Mouse (Mus musculus) Muller cell, postnatal 12 days (primary cell): ENCODE results near the gene Scn2b.

Source experiments
- DNase-seq: peaks from one replicate; pipeline ENCODE4 v3.0.0-alpha.2; 2015; ENCODE audit errors: inconsistent ontology term

The Scn2b gene

DNA sequence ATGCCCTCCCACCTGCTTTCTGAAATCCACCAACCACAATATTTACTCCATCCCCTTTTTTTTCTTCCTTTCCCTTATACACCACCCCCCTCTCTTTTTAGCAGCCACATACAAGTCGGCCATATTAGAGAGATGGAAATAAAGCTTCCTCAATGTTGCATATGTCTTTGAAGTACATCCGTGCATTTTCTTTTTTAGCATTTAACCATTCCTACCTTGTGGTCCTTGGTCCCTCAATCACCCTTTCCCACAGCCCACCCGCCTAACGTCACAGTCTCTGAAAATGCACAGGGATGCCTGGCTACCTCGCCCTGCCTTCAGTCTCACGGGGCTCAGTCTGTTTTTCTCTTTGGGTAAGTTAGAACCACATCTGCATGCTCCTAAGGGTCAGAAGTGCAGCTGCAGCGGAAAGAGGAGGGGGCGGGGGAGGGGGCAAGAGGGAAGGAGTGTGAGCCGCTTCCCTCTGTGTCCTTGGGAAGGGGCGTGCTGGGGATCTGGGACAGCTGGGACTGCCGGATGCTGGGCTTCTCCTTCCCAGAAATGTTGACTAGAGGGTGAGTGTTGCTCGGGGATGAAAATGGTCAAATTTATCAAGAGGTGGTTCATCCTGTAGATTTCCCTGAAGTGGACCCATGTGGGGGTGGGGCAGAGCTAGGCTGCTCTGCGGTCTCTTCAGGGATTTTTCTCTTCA lies at the start of gene Scn2b:
Gene Scn2b, plus strand, starts transcription at position 42 of the 691 bp plus-strand sequence.
- DNase-seq, result no peak

DNA sequence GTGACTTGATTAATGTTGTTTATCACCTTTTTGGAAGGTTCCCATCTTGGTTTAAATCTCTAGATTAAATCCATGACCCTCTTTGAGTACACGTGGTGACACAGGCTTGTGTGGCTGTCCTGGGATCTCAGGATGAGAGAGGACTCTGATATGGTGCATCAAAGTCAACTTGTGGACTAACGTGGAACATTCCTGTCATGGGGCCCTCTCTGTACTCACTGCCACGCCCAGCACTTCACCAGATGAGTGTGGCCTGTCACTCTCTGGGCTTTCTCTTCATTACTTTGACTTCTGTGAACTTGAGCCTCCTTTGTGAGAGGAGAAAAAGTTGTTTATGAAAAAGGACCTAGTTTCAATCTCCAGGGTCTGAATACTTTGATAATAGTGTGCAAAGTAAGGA lies 45.8 kb upstream of the Scn2b start:
- no peak for DNase-seq

DNA sequence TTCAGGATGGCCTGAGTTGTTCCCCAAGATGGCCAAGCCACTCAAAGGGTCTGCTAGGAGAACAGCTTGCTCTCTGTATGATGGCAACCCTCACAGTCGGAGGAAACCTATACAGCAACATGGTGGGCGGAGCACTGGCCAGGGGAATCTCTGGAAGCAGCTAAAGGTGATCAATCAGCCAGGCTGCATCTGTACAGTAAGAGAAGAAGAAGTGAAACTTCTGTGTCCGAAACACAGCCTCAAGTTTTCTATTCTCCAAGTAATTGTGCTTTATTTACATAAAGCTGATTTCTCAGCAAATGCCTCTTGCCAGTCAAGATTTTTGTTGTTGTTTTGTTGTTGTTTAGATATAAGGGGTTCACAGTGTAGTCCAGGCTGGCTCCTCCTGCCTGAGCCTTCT lies 39.7 kb upstream of the Scn2b start:
- DNase-seq, result no peak

DNA sequence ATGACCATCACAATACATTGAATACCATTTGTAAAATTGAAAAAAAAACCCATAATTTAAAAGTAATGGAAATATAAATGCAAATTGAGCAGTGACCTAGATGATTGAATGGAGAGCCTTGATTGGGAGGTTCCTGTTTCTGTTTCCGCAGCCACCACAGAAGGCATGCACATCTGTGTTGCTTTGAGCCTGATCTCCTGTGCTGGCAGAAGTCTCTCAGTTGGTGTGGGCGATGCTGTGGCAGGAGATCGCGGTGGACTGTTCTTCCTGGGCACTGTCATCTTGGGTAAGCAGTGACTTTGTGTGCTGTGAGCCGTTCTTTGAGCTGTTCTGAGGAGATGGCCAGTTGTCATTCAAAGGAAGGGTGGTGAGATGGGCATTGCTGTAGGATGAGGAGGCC lies 38.6 kb upstream of the Scn2b start, which contains the start of gene Jaml:
Gene Jaml, plus strand, starts transcription at position 173 of the 400 bp plus-strand sequence.
- DNase-seq, result no peak

DNA sequence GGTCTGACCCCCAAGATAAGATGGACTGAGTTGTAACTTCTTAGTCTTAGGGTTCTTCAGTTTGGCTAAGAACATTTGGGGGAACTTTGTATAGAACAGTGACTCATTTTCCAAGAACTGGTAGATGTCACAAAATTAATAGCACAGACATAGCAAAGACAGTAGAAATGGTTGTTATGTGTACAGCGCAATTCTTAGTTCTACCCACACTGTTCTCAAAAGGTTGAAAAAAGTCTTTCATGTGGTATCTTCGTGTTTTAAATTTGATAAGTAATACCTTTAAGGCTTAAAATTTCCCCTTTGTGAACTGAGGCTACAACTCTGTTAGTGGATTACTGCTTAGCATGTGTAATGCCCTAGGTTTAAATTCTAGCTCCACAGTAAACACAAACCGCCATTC lies 34.5 kb upstream of the Scn2b start:
- no peak for DNase-seq

DNA sequence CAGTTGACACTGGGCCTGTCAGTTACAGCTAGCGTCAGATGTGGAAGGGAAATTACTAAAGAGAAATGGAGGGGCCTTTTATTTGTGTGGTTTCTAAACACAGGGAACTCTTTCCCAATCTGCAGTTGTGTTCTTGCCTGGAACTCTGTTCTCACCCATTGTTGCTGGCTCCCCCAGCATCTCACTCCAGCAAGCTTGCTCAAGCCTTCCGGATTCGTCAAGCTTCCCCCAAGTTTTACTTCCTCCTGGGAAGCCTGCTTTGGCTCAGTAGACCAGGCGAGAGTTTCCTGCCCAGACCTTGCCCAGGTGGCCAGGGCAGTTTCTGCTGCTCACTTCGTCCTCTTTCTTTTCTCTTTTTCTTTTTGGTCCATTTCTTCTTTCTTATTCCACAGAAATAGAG lies 33.0 kb upstream of the Scn2b start:
- no peak for DNase-seq

DNA sequence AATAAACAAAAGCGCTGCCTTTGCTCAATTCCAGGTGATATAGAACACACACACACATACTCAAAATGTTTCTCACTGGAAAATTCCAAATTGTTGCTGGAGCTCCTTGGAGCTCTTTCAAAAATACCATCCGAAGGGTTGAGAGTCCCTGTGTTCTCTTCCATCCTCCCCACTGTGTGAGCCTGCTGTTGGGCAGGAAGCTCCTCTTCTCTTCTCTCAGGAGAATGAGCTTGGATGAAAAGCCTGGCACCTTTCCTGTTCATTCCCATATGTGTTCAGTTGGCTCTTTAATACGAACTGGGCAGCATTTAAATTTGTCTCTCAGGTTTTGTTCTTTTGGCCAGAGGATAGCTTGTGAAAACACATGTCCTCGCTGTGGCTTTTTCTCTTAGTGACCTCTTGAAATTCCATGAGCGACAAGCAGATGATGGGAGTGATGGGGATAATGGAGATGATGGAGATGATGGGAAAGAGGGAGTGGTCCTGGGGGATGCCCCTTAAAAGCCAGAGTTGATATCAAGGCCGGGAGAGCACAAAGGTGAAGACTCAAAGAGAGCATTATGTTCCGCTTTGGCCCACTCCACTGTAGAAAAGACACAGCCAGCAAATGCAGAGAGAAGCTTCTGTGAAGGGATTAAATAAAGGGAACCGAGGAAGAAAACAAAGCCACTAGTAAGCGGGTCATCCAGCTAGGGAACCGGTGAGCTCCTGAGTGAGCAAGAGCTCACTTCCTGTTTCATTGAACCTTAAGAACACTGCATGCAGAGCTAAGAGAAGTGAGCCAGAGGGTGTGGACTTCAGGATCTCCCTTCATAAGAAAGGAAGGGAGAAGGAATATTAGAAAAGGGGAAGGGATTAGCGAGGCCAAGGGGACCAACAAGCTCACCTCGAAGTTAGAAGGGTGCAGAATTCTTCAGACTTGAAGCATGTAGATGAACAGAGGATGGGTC lies 31.6 kb upstream of the Scn2b start:
- no peak for DNase-seq

DNA sequence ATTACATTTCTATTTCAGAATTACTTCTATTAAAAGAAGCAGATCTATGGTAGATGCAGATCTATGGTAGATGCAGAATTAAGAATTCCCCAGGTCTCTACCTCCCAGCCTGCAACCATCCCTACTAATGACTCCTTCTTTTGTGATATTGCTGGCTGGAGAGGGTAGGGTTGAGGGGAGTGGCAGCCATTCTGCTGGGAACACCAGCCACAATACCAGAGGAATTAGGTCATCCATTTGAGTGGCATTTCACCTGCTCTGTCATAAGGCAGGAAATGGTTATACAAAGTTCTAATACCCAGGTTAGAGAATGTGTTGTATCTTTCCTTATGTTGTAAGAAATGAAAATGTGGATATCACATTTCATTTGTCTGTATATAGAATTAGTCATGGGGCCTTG lies 29.5 kb upstream of the Scn2b start:
- DNase-seq, result no peak

DNA sequence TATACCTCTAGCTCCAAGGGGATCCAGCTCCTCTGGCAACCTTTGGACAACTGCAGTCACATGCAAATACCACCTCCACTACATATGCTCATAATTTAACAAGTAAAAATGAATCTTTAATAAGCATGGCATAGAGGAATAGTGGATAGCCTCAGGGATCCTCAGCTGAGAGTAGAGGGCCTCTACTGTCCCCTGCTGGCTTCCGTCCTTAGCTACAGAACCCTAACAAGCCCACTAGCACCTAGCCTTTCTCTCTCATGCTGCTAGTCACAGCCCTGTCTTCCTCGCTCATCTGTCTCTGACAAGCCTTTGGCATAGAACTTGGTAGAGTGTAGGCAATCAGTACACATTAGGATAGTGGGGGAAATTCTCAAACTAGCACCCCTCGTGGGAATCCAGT lies 26.8 kb upstream of the Scn2b start:
- no peak for DNase-seq

DNA sequence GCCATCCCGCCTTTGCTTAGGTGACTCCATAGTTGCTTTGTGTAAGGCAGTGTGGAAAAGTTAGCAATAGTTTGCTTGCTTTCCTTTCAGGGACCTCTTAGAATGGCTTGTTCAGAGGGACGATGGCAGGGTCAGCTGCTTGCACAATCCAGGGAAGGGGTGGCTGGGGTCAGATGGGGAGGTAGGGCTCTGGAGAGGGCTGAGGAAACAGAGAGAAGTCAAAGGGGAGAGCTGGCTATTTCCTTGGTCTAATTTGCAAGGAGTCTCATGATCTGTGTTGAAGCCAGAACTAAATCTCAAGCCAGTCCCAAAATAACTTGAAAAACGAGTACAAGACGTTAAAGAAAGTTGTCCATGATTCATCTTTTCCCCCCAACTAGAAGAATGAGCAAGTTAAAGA lies 24.9 kb upstream of the Scn2b start:
- no peak for DNase-seq

DNA sequence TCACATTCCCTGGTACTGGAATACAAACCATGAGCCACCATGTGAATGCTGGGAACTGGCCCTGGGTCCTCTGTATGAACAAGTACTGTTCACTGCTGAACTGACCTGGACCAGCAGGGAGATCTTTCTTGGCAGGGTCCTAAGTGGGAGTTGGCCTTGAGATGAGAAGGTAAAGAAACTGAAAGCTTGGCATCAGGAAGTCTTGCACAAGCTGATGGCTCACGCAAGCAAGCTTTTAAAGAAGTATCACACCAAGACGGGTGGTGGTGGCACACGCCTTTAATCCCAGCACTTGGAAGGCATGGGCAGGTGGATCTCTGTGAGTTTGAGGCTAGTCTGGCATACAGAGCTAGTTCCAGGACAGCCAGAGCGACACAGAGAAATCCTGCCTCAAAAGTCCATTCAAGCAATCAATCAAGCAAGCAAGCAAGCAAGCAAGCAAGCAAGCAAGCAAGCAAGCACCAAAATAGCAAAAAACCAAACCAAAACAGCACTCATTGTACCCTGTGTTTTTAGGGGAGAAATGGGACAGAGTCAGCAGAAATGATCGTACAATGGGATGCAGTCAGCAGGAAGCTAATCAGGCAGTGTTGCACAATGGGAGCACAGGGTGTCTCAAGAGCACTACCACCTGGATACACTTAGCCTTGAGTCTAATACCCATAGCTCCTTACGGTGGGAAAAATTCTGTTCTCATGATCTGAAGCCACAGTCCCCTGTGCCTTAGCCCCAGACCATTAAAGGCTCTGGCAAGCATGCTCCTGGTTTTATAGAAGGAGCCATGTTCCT lies 22.2 kb upstream of the Scn2b start:
- DNase-seq, result no peak

DNA sequence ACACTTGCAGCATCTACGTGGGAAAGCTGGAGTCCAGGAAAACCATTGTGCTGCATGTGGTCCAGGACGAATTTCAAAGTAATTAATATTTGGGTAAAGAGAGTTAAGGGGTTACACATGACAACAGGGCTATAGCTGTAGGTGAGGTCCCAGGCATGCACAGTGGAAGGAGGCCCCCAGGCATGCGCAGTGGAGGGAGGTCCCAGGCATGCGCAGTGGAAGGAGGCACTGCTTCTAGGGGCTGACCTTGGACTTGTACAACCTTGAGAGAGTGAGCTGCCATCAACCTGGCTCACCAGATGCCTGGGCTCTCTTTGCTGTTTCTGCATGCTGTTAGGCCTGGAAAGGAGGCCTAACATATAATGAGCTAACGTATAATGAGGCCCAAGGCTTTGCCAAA lies 19.7 kb upstream of the Scn2b start:
- DNase-seq, result no peak

DNA sequence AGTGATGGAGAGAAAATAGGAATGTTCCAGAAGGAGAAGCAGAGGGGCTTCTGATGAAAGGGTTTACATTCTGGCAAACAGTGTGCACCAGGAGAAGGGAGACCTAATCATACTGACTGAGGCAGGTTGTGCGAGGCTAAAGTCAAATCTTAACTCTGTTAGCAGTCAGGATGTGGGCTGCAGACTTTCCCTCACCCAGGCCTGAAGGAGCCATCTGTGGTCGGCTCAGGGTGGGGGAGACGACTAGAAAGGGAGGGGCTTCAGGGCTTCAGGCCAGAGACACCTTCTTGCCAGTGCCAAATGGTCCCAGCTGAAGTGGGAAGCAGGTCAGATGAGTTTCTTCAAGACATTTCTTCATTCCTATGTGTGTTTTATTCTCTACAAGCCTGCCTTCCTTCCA lies 19.2 kb upstream of the Scn2b start:
- no peak for DNase-seq

DNA sequence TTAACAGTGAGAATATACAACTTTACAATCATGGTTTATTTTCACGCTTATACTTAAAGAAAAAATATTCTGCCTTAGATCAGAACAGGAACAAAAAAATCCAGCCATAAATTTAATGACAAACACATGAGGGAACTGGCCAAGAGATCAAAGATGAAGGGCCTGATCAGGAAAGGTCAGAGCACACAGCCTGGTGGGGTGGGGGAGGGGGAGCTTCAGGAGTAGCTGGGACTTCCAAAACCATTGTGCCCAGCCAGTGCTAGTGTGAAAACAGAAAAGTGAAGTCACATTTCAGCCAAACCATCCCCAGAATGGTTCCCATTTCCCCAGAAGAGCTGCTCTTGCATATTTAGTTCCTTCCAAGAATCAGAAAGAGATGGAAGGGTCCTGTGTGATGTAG lies 15.1 kb upstream of the Scn2b start:
- no peak for DNase-seq

DNA sequence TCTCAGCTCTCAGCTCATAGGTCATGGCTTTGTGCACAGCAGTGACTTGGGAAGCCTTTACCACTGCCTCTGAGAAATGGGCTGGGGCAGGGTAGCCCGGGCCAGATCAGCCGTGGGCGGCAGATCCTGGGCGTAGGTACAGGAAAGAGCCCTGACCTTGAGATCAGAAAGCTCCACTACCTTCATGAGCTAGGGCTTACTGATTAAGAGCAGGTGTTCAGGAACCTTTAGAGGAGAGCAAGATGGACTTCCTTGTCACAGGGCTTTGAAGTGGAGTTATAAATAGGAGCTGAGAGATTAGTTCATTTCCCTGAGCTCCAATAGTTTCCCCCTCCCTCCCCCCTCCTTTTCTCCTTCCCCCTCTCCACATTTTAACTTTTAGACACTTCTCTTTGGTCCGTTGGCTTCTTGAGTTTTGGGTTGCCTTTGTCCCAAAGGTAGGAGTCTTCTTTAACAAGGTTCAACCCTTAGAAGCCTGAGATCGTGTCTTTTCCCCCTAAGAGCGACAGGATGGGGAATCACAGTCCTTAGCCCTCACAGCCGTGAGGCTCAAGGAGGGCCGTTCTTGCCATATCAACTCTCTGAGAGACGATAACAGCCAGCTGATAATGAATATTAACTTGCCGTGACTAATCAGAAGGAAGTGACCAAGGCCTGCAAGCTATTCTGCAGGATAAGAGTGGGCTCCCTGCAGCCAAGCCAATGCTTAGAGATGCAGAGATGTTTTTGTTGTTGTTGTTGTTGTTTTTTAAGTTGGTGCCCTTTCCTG lies 14.2 kb upstream of the Scn2b start:
- DNase-seq, result no peak

DNA sequence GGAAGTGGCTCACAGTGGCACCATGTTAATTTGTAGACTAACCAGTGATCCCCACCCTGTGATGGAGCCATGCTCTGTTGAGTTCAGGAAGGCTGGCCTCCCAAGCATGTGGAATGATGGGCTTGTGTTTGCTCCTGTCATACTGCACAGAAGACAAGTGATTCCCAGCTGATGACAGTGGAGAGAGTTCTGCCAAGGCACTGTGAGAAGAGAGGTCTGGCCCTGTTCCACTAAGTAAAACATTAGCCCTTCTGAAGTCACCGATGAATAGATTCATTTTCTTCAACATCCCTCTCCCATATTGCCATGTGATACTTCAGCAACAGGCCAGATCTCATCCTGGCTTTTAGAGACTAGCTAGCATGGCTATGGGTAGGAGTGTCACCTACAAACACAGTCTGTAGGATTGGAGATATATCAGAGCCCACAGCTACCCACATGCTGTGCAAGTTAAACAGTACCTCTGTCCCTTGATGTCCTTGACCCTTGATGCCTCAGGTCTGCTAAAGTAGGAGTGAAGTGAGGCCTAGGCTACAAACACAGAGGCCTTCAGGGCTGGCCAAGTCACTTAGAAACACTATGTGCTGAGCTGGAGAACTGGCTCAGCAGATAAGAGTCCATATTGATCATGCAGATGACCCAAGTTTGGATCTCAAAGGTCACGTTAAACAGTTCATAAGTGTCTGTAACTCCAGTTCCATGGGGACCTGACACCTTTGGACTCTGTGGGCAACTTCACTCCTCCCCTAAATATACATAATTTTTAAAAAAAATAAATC lies 11.8 kb upstream of the Scn2b start:
- DNase-seq, result no peak

DNA sequence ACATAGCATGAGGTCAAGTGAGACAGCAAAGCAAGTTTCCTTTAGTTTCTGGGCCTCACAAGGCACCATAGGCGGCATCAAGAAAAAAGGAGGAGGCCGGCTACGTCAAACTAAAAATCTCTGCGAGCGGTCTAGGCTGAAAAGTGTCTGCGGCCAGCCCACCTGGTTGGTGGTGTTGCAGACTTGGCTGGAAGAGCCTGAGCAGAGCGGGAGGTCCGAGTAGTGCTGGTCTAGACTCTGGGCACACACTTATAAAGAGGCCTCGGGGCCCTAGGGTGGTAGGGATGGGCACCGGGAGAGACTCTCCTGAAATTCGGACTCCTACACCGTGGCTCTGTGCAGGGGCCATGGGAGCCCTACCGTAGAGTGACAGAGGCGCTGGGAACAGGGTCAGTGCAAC lies 1.9 kb upstream of the Scn2b start:
- DNase-seq, result no peak

DNA sequence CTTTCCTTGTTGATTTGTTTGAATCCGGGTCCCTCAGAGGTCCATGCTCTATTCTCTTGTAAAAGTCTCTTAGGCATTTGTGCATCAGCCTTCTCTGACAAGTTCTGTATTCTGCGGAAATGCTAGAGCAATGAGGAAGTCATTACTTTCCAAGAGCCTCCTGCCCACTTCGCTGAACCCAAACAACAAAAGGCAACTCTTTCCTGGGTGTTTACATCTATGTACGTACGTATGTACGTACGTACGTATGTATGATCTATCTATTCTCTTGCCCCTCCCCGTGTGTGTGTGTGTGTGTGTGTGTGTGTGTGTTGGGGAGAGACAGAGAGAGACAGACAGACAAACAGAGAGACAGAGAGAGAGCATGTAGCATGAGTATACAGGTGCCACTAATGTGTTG lies 763 bp upstream of the Scn2b start:
- no peak for DNase-seq

DNA sequence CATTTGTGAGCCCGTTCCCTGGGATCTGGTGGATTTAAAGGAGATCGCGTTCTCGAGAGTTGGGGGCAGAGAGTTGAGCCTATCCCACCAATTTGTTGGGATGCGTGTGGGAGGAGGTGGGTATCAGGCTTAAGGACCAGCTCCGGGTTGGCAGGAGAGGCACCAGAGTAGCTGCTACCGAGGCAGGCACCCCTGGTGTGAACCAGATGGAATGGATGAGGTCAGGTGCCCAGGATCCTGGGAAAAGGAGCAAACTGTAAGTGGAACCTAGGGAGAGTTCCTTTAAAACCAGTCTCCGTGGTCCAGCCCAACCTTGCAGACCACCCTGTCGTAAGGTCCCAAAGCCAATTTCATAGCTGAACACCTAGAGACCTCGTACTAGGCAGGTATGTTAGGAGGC lies 970 bp downstream of the Scn2b start:
- DNase-seq, result no peak

DNA sequence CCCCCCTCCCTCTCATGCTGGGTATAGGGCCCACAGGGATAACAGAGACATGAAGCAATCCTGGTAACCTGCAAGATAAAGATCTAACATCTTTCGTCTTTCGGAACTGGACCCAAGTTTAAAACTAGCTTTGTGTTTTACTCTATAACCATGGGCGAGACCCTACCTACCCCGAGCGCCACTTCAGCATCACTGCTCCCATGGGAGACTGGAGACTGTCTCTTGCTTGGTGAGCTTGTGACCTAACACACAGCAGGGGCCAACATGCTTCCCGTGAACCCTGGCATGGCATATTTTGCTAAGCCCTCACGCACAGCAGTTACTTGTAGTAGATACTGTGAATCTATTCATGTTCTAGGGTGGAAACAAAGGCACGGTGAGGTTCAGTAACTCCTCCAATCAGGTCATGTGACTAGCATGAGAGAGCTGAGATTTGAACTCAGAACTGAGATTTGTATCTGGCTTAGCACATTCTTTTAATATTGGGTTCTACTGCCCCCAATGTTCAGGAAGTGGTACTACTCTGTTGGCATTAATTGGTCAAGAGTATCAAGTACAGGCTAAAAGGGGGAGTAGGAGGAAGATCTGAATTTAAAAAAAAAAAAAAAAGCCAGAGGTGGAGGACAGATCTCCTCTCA lies 1.9 kb downstream of the Scn2b start:
- DNase-seq, result no peak
